Mouse (Mus musculus): ENCODE measurements around the gene Wrap73. TPM values are rescaled to one million over a fixed set of nuclear protein-coding genes. Genes with fewer than 3 reads are reported as not detected.

Wrap73 gene
- polyA plus RNA-seq, 1 experiment from 2014 or later: 43.8 TPM

GRCm38 (mm10) chr4:154127273-154127672 lies 14.9 kb upstream of the Wrap73 start:
- Histone ChIP-seq H3K4me1 (ENCODE audit: control insufficient read depth, insufficient read depth, low read length) (no peaks in the 10 kb centered on the region), H3K27me3 (ENCODE audit: control insufficient read depth, insufficient read depth, low read length) (no peaks in the 10 kb centered on the region), H3K9ac (ENCODE audit: low read length) (no peak overlapping the region), H3K4me2 (ENCODE audit: low read depth) (no peak overlapping the region), H3K9me3 (ENCODE audit: control insufficient read depth, low read length) (no peaks in the 10 kb centered on the region), H3K4me3 (ENCODE audit: low read depth, low read length) (no peak overlapping the region), H3K27ac (ENCODE audit: low read depth, low read length) (no peak overlapping the region), H3K36me3 (ENCODE audit: control insufficient read depth, insufficient read depth, low read length) (no peaks in the 10 kb centered on the region)
- DNase-seq (ENCODE audit: low spot score) (no peak), ATAC-seq (ENCODE audit: insufficient read depth, low FRiP score, low TSS enrichment) (no peak)
- 73% methylated on average over 3 of the region's 3 CpGs for WGBS

- ATAC-seq (ENCODE audit: insufficient read depth, low FRiP score, low TSS enrichment): no peak
- no peaks in the 10 kb centered on the region for H3K27me3 ChIP-seq (ENCODE audit: control insufficient read depth, insufficient read depth, low read length)
- H3K4me1 ChIP-seq (ENCODE audit: control insufficient read depth, insufficient read depth, low read length): no peaks in the 10 kb centered on the region
- DNase-seq (ENCODE audit: low spot score): no peak
- H3K4me3 ChIP-seq (ENCODE audit: low read depth, low read length): no peak overlapping the region
- no peak overlapping the region for H3K27ac ChIP-seq (ENCODE audit: low read depth, low read length)
- H3K9me3 ChIP-seq (ENCODE audit: control insufficient read depth, low read length): no peaks in the 10 kb centered on the region
- H3K9ac ChIP-seq (ENCODE audit: low read length): no peak overlapping the region
- H3K4me2 ChIP-seq (ENCODE audit: low read depth): no peak overlapping the region
- no peaks in the 10 kb centered on the region for H3K36me3 ChIP-seq (ENCODE audit: control insufficient read depth, insufficient read depth, low read length)
These were observed 12.2 kb upstream of the Wrap73 start for GRCm38 (mm10) chr4:154129950-154130349.

- no peak for DNase-seq (ENCODE audit: low spot score)
- Histone ChIP-seq H3K4me1 (ENCODE audit: control insufficient read depth, insufficient read depth, low read length) (no peaks in the 10 kb centered on the region), H3K27me3 (ENCODE audit: control insufficient read depth, insufficient read depth, low read length) (no peaks in the 10 kb centered on the region)
These were observed 10.3 kb upstream of the Wrap73 start for GRCm38 (mm10) chr4:154131894-154132293.

GRCm38 (mm10) chr4:154134803-154135202 lies 7.4 kb upstream of the Wrap73 start:
- no peak overlapping the region for H3K4me2 ChIP-seq (ENCODE audit: low read depth)
- H3K27me3 ChIP-seq (ENCODE audit: control insufficient read depth, insufficient read depth, low read length): peaks cover 29% of the 10 kb centered on the region
- H3K27ac ChIP-seq (ENCODE audit: low read depth, low read length): no peak overlapping the region
- no peak overlapping the region for H3K4me3 ChIP-seq (ENCODE audit: low read depth, low read length)
- no peaks in the 10 kb centered on the region for H3K36me3 ChIP-seq (ENCODE audit: control insufficient read depth, insufficient read depth, low read length)
- H3K9ac ChIP-seq (ENCODE audit: low read length): no peak overlapping the region
- no peak for ATAC-seq (ENCODE audit: insufficient read depth, low FRiP score, low TSS enrichment)
- WGBS: 61% methylated on average over 4 of the region's 4 CpGs
- no peak for DNase-seq (ENCODE audit: low spot score)
- no peaks in the 10 kb centered on the region for H3K9me3 ChIP-seq (ENCODE audit: control insufficient read depth, low read length)
- peaks cover 5% of the 10 kb centered on the region; the same call in 1 of the 2 replicates for H3K4me1 ChIP-seq (ENCODE audit: control insufficient read depth, insufficient read depth, low read length)

More at GRCm38 (mm10) chr4:154131894-154132293, 10.3 kb upstream of the Wrap73 start:
- no peak overlapping the region for H3K9ac ChIP-seq (ENCODE audit: low read length)
- H3K36me3 ChIP-seq (ENCODE audit: control insufficient read depth, insufficient read depth, low read length): no peaks in the 10 kb centered on the region
- H3K4me2 ChIP-seq (ENCODE audit: low read depth): no peak overlapping the region
- ATAC-seq (ENCODE audit: insufficient read depth, low FRiP score, low TSS enrichment): no peak
- H3K4me3 ChIP-seq (ENCODE audit: low read depth, low read length): no peak overlapping the region
- 80% methylated on average over 4 of the region's 4 CpGs for WGBS
- H3K9me3 ChIP-seq (ENCODE audit: control insufficient read depth, low read length): no peaks in the 10 kb centered on the region
- H3K27ac ChIP-seq (ENCODE audit: low read depth, low read length): no peak overlapping the region

GRCm38 (mm10) chr4:154137139-154137538 lies 5.0 kb upstream of the Wrap73 start:
- H3K27me3 ChIP-seq (ENCODE audit: control insufficient read depth, insufficient read depth, low read length): peaks cover 50% of the 10 kb centered on the region

GRCm38 (mm10) chr4:154139671-154140181 lies 2.4 kb upstream of the Wrap73 start:
- no peaks in the 10 kb centered on the region for H3K9me3 ChIP-seq (ENCODE audit: control insufficient read depth, low read length)
- ATAC-seq (ENCODE audit: insufficient read depth, low FRiP score, low TSS enrichment) (no peak), DNase-seq (ENCODE audit: low spot score) (peak; percentile 44)
- WGBS: 1% methylated on average over 42 of the region's 59 CpGs
- H3K4me3 ChIP-seq (ENCODE audit: low read depth, low read length): peak overlapping the region; percentile 38
- H3K4me1 ChIP-seq (ENCODE audit: control insufficient read depth, insufficient read depth, low read length): peaks cover 12% of the 10 kb centered on the region; the same call in 1 of the 2 replicates
- H3K4me2 ChIP-seq (ENCODE audit: low read depth): peak overlapping the region; percentile 83
- H3K27ac ChIP-seq (ENCODE audit: low read depth, low read length): no peak overlapping the region
- H3K27me3 ChIP-seq (ENCODE audit: control insufficient read depth, insufficient read depth, low read length): peaks cover 50% of the 10 kb centered on the region
- H3K36me3 ChIP-seq (ENCODE audit: control insufficient read depth, insufficient read depth, low read length): no peaks in the 10 kb centered on the region
- peak overlapping the region; percentile 42 for H3K9ac ChIP-seq (ENCODE audit: low read length)

More at GRCm38 (mm10) chr4:154137139-154137538, 5.0 kb upstream of the Wrap73 start:
- ATAC-seq (ENCODE audit: insufficient read depth, low FRiP score, low TSS enrichment): no peak
- WGBS: 63% methylated on average over 5 of the region's 5 CpGs
- H3K9me3 ChIP-seq (ENCODE audit: control insufficient read depth, low read length): no peaks in the 10 kb centered on the region
- no peak overlapping the region for H3K27ac ChIP-seq (ENCODE audit: low read depth, low read length)
- H3K4me1 ChIP-seq (ENCODE audit: control insufficient read depth, insufficient read depth, low read length): peaks cover 9% of the 10 kb centered on the region; the same call in 1 of the 2 replicates
- H3K9ac ChIP-seq (ENCODE audit: low read length): no peak overlapping the region
- no peaks in the 10 kb centered on the region for H3K36me3 ChIP-seq (ENCODE audit: control insufficient read depth, insufficient read depth, low read length)
- no peak for DNase-seq (ENCODE audit: low spot score)
- H3K4me3 ChIP-seq (ENCODE audit: low read depth, low read length): no peak overlapping the region
- H3K4me2 ChIP-seq (ENCODE audit: low read depth): no peak overlapping the region

GRCm38 (mm10) chr4:154140182-154140212 lies 2.2 kb upstream of the Wrap73 start, which contains the start of gene Trp73:
TSS of gene Trp73 (minus strand) at chr4:154140208.
- H3K9ac ChIP-seq (ENCODE audit: low read length): peak within 1 kb of the TSS; percentile 42
- peaks cover 50% of the 10 kb centered on the region for H3K27me3 ChIP-seq (ENCODE audit: control insufficient read depth, insufficient read depth, low read length)
- H3K4me3 ChIP-seq (ENCODE audit: low read depth, low read length): peak within 1 kb of the TSS; percentile 38
- H3K9me3 ChIP-seq (ENCODE audit: control insufficient read depth, low read length): no peaks in the 10 kb centered on the region
- H3K4me2 ChIP-seq (ENCODE audit: low read depth): peak within 1 kb of the TSS; percentile 83
- H3K36me3 ChIP-seq (ENCODE audit: control insufficient read depth, insufficient read depth, low read length): no peaks in the 10 kb centered on the region
- no peak within 1 kb of the TSS for H3K27ac ChIP-seq (ENCODE audit: low read depth, low read length)
- no peak for ATAC-seq (ENCODE audit: insufficient read depth, low FRiP score, low TSS enrichment)
- no peak for DNase-seq (ENCODE audit: low spot score)
- WGBS: 0% methylated on average over 4 of the region's 4 CpGs
- peaks cover 12% of the 10 kb centered on the region; the same call in 1 of the 2 replicates for H3K4me1 ChIP-seq (ENCODE audit: control insufficient read depth, insufficient read depth, low read length)

- H3K27ac ChIP-seq (ENCODE audit: low read depth, low read length): no peak overlapping the region
- H3K4me2 ChIP-seq (ENCODE audit: low read depth): peak overlapping the region; percentile 83
- H3K9me3 ChIP-seq (ENCODE audit: control insufficient read depth, low read length): no peaks in the 10 kb centered on the region
- ATAC-seq (ENCODE audit: insufficient read depth, low FRiP score, low TSS enrichment) (no peak), DNase-seq (ENCODE audit: low spot score) (peak; percentile 53)
- peak overlapping the region; percentile 42 for H3K9ac ChIP-seq (ENCODE audit: low read length)
- peaks cover 50% of the 10 kb centered on the region for H3K27me3 ChIP-seq (ENCODE audit: control insufficient read depth, insufficient read depth, low read length)
- 1% methylated on average over 46 of the region's 46 CpGs for WGBS
- H3K4me1 ChIP-seq (ENCODE audit: control insufficient read depth, insufficient read depth, low read length): peaks cover 12% of the 10 kb centered on the region; the same call in 1 of the 2 replicates
- H3K36me3 ChIP-seq (ENCODE audit: control insufficient read depth, insufficient read depth, low read length): no peaks in the 10 kb centered on the region
- peak overlapping the region; percentile 38 for H3K4me3 ChIP-seq (ENCODE audit: low read depth, low read length)
These were observed 1.8 kb upstream of the Wrap73 start for GRCm38 (mm10) chr4:154140213-154141008.

All from neural tube, embryonic 11.5 days (tissue).